ENCODE assay signal across 22 mouse cellular contexts in genomic region chr3:83708973-83709372, GRCm38 (mm10). TPM values are rescaled to one million over a fixed set of nuclear protein-coding genes. Genes with fewer than 3 reads are reported as not detected.
DNase-seq lines count a peak whose midpoint lies in the region; ATAC-seq and TF ChIP-seq lines count a peak whose summit lies in the region.
"Had no signal": no experiment of that assay in that cellular context is flagged by ENCODE, and none has a peak within 500 bp of the region (broad histone marks: within the 10 kb centered on the region; RNA-seq: fewer than 3 reads in every experiment).

No protein-coding gene starts in this region.

- no peaks in the 10 kb centered on the region for H3K36me3 ChIP-seq in hindbrain, postnatal 0 days (ENCODE audit: insufficient read depth, low read length)
- no peaks in the 10 kb centered on the region for H3K36me3 ChIP-seq in hindbrain, embryonic 14.5 days (replicated peaks; ENCODE audit: control insufficient read depth, insufficient read depth)
- no peaks in the 10 kb centered on the region for H3K36me3 ChIP-seq in liver, adult 2 months (ENCODE audit: control insufficient read depth, insufficient read depth, low read length)
- no peaks in the 10 kb centered on the region for H3K36me3 ChIP-seq in liver, postnatal 0 days (replicated peaks; ENCODE audit: insufficient read depth, low read length)
- no peaks in the 10 kb centered on the region for H3K36me3 ChIP-seq in thymus, adult 2 months (ENCODE audit: control insufficient read depth, insufficient read depth, low read length)
- H3K36me3 ChIP-seq: embryonic facial prominence, embryonic 13.5 days; G1E; heart, embryonic 15.5 days; liver, embryonic 15.5 days; midbrain, embryonic 12.5 days had no signal

- no peak overlapping the region for H3K4me2 ChIP-seq in hindbrain, postnatal 0 days (ENCODE audit: low read depth, low read length)
- H3K4me2 ChIP-seq in hindbrain, embryonic 14.5 days (replicated peaks), result no peak overlapping the region
- no peak overlapping the region for H3K4me2 ChIP-seq in liver, postnatal 0 days (ENCODE audit: low read depth, low read length)
- H3K4me2 ChIP-seq: embryonic facial prominence, embryonic 13.5 days; heart, embryonic 15.5 days; liver, embryonic 15.5 days; midbrain, embryonic 12.5 days had no signal

- no peak for TF ChIP-seq POLR2A in liver, adult 2 months (IDR thresholded peaks at IDR 0.05; ENCODE audit: extremely low read depth, insufficient read depth, low read length)
- TF ChIP-seq POLR2A in thymus, adult 2 months (IDR thresholded peaks at IDR 0.05; ENCODE audit: control insufficient read depth, extremely low read depth, insufficient read depth, low read length, poor library complexity), result no peak

- H3K9ac ChIP-seq in hindbrain, postnatal 0 days (replicated peaks; ENCODE audit: low read length), result no peak overlapping the region
- no peak overlapping the region for H3K9ac ChIP-seq in hindbrain, embryonic 14.5 days
- H3K9ac ChIP-seq in liver, adult 2 months (ENCODE audit: low read depth, low read length), result no peak overlapping the region
- no peak overlapping the region for H3K9ac ChIP-seq in liver, postnatal 0 days (replicated peaks)
- H3K9ac ChIP-seq: embryonic facial prominence, embryonic 13.5 days; forebrain, postnatal 0 days; heart, embryonic 15.5 days; liver, embryonic 15.5 days; midbrain, embryonic 12.5 days had no signal

- ATAC-seq in hindbrain, postnatal 0 days, result peak; percentile 47; the same call in 1 of the 2 replicates
- no peak for ATAC-seq in hindbrain, embryonic 14.5 days (ENCODE audit: low FRiP score)
- no peak for ATAC-seq in liver, postnatal 0 days
- ATAC-seq in megakaryocyte-erythroid progenitor cell, adult 5-6 weeks (replicated peaks; ENCODE audit: low FRiP score, low TSS enrichment, poor library complexity, severe bottlenecking), result no peak
- ATAC-seq: CD4-positive, CD25-positive, alpha-beta regulatory T cell, adult 4 months; forebrain, postnatal 0 days; intestine, postnatal 0 days had no signal

- no peaks in the 10 kb centered on the region for H3K4me1 ChIP-seq in hindbrain, postnatal 0 days (ENCODE audit: insufficient read depth, low read length)
- H3K4me1 ChIP-seq in hindbrain, embryonic 14.5 days (replicated peaks; ENCODE audit: control insufficient read depth, insufficient read depth, low read length), result no peaks in the 10 kb centered on the region
- H3K4me1 ChIP-seq in liver, adult 2 months (ENCODE audit: control insufficient read depth, insufficient read depth, low read length), result no peaks in the 10 kb centered on the region
- H3K4me1 ChIP-seq in liver, postnatal 0 days (ENCODE audit: insufficient read depth), result no peaks in the 10 kb centered on the region
- peaks cover 2% of the 10 kb centered on the region for H3K4me1 ChIP-seq in thymus, adult 2 months (replicated peaks; ENCODE audit: control insufficient read depth, insufficient read depth, low read length)
- H3K4me1 ChIP-seq: liver, embryonic 15.5 days; midbrain, embryonic 12.5 days had no signal

- no peaks in the 10 kb centered on the region for H3K9me3 ChIP-seq in hindbrain, postnatal 0 days (ENCODE audit: low read length)
- H3K9me3 ChIP-seq in hindbrain, embryonic 14.5 days (ENCODE audit: control insufficient read depth, low read length), result no peaks in the 10 kb centered on the region
- no peaks in the 10 kb centered on the region for H3K9me3 ChIP-seq in liver, postnatal 0 days (ENCODE audit: low read length)
- H3K9me3 ChIP-seq: embryonic facial prominence, embryonic 13.5 days; G1E; heart, embryonic 15.5 days; liver, embryonic 15.5 days; midbrain, embryonic 12.5 days had no signal

- TF ChIP-seq CTCF in hindbrain, postnatal 0 days (IDR thresholded peaks at IDR 0.05; ENCODE audit: low read depth), result no peak
- TF ChIP-seq CTCF in liver, adult 2 months (IDR thresholded peaks at IDR 0.05; ENCODE audit: low read depth, low read length), result no peak
- TF ChIP-seq CTCF in liver, postnatal 0 days (IDR thresholded peaks at IDR 0.05; ENCODE audit: low read depth), result no peak
- no peak for TF ChIP-seq CTCF in thymus, adult 2 months (IDR thresholded peaks at IDR 0.05; ENCODE audit: borderline replicate concordance, control insufficient read depth, extremely low read depth, insufficient read depth, low read length, poor library complexity)

- DNase-seq in hindbrain, postnatal 0 days (ENCODE audit: low spot score), result no peak
- DNase-seq in hindbrain, embryonic 14.5 days (ENCODE audit: low spot score), result no peak
- DNase-seq in liver, adult 2 months (ENCODE audit: extremely low read depth, low read depth, low spot score), result peak; percentile 4
- DNase-seq in liver, postnatal 0 days, result no peak
- peak; percentile 18 to 31 for DNase-seq in gastrocnemius, adult 8-10 months (ENCODE audit: low spot score in 2 of 2)
- peak; percentile 38 for DNase-seq in gastrocnemius, postnatal 25 days
- no peak for DNase-seq in thymus, adult 2 months
- DNase-seq: cerebellum, adult 9-10 months; forebrain, postnatal 0 days; retina, postnatal 1 day; right cerebral cortex, postnatal 4 days; thymus, adult 18-20 months had no signal

- no peak for TF ChIP-seq EP300 in liver, postnatal 0 days (IDR thresholded peaks at IDR 0.05; ENCODE audit: low read depth)

- no peak overlapping the region for H3K4me3 ChIP-seq in hindbrain, postnatal 0 days (ENCODE audit: low read length)
- H3K4me3 ChIP-seq in hindbrain, embryonic 14.5 days (replicated peaks; ENCODE audit: low read length), result no peak overlapping the region
- no peak overlapping the region for H3K4me3 ChIP-seq in liver, adult 2 months (ENCODE audit: insufficient read depth, low read depth, low read length)
- H3K4me3 ChIP-seq in liver, postnatal 0 days (ENCODE audit: low read depth, low read length), result no peak overlapping the region
- no peak overlapping the region for H3K4me3 ChIP-seq in thymus, adult 2 months (ENCODE audit: control insufficient read depth, insufficient read depth, low read length)
- H3K4me3 ChIP-seq: embryonic facial prominence, embryonic 13.5 days; heart, embryonic 15.5 days; layer of hippocampus, adult 2 months; liver, embryonic 15.5 days; midbrain, embryonic 12.5 days had no signal

- H3K27ac ChIP-seq in hindbrain, postnatal 0 days, result no peak overlapping the region
- no peak overlapping the region for H3K27ac ChIP-seq in hindbrain, embryonic 14.5 days
- H3K27ac ChIP-seq in liver, adult 2 months (replicated peaks; ENCODE audit: insufficient read depth, low read depth, low read length), result no peak overlapping the region
- no peak overlapping the region for H3K27ac ChIP-seq in liver, postnatal 0 days (ENCODE audit: low read depth)
- H3K27ac ChIP-seq in thymus, adult 2 months (ENCODE audit: control insufficient read depth, insufficient read depth, low read length), result no peak overlapping the region
- H3K27ac ChIP-seq: embryonic facial prominence, embryonic 13.5 days; heart, embryonic 15.5 days; layer of hippocampus, adult 2 months; liver, embryonic 15.5 days; midbrain, embryonic 12.5 days had no signal

- 48% methylated on average over 4 of the region's 4 CpGs for WGBS in hindbrain, postnatal 0 days
- WGBS in hindbrain, embryonic 14.5 days, result 70% methylated on average over 4 of the region's 4 CpGs
- WGBS in liver, adult 2 months, result 71% methylated on average over 4 of the region's 4 CpGs
- 56% methylated on average over 4 of the region's 4 CpGs for WGBS in liver, postnatal 0 days (ENCODE audit: insufficient replicate concordance)
- 84% methylated on average over 4 of the region's 4 CpGs for WGBS in thymus, adult 2 months

- no peaks in the 10 kb centered on the region for H3K79me2 ChIP-seq in liver, adult 2 months (ENCODE audit: control insufficient read depth, insufficient read depth, low read length)

- H3K27me3 ChIP-seq in hindbrain, postnatal 0 days (ENCODE audit: insufficient read depth, low read length), result no peaks in the 10 kb centered on the region
- H3K27me3 ChIP-seq in hindbrain, embryonic 14.5 days (ENCODE audit: control insufficient read depth, insufficient read depth, low read length), result no peaks in the 10 kb centered on the region
- no peaks in the 10 kb centered on the region for H3K27me3 ChIP-seq in liver, adult 2 months (ENCODE audit: control insufficient read depth, insufficient read depth, low read length)
- H3K27me3 ChIP-seq in liver, postnatal 0 days (ENCODE audit: insufficient read depth, low read length), result no peaks in the 10 kb centered on the region
- no peaks in the 10 kb centered on the region for H3K27me3 ChIP-seq in thymus, adult 2 months (ENCODE audit: control insufficient read depth, insufficient read depth, low read length)
- H3K27me3 ChIP-seq: heart, embryonic 15.5 days; liver, embryonic 15.5 days; midbrain, embryonic 12.5 days had no signal

RNA-seq across cellular contexts. Expression of gene Sfrp2, which starts 57.1 kb away (rescaled TPM):
- total RNA-seq in hindbrain, postnatal 0 days (2014; rRNA removed), result 44.5 and 76.9 TPM in 2 replicates
- 38.0 and 38.4 TPM in 2 replicates for polyA plus RNA-seq in hindbrain, postnatal 0 days (2015; fragmentation: Nextera tagmentation; extraction: Ambion mirVana)
- polyA plus RNA-seq in hindbrain, embryonic 14.5 days (2014; fragmentation: Nextera tagmentation; extraction: Ambion mirVana), result 54.8 and 76.0 TPM in 2 replicates
- 0.27 TPM in 1 of 2 replicates, not detected in the other for total RNA-seq in liver, adult 2 months (2014; rRNA removed)
- polyA plus RNA-seq in liver, adult 2 months (2012; rRNA removed), result 0.22 TPM in 1 of 2 replicates, not detected in the other
- 1.0 and 1.6 TPM in 2 replicates for polyA plus RNA-seq in liver, postnatal 0 days (2015; fragmentation: Nextera tagmentation; extraction: Ambion mirVana)
- total RNA-seq in gastrocnemius, adult 8-10 months (2022), result 1 to 10 TPM in 3 of 4 experiments, under 1 TPM in 1; 0.27 to 2.2 (median 1.4) TPM
- 10 to 100 TPM in 1 of 2 experiments, 1 to 10 TPM in 1; 4.0 to 22.4 TPM for total RNA-seq in gastrocnemius, postnatal 25 days (2021)
- total RNA-seq in megakaryocyte-erythroid progenitor cell, adult 5-6 weeks (2014; fragmentation: Nextera tagmentation), result not detected in 2 replicates
- not detected in 2 replicates for total RNA-seq in megakaryocyte-erythroid progenitor cell, adult 5-6 weeks (2017)
- polyA plus RNA-seq in thymus, adult 2 months (2012; rRNA removed), result 7.2 and 12.8 TPM in 2 replicates
- total RNA-seq: neutrophil, adult 5-6 weeks had no signal
- polyA plus RNA-seq: G1E had no signal

Comparison
In these comparisons a context has a peak if more than half of its experiments do, and no peak if none do; other contexts are left out.
1. DNase-seq: peak in liver, adult 2 months (single experiment), gastrocnemius, adult 8-10 months (2 of 2) and gastrocnemius, postnatal 25 days (single experiment); none in hindbrain, postnatal 0 days (single experiment), hindbrain, embryonic 14.5 days (single experiment), liver, postnatal 0 days (single experiment) and thymus, adult 2 months (single experiment).